Mouse (Mus musculus): Measurements from ENCODE around the gene Ccdc82.

- no peak for TF ChIP-seq GATA1 (IDR thresholded peaks at IDR 0.05; ENCODE audit: low read length)
- no peak for TF ChIP-seq TAL1 (IDR thresholded peaks at IDR 0.05; ENCODE audit: low read length)
Observed at GRCm38 (mm10) chr9:13314577-13315004, 67.8 kb downstream of the Ccdc82 start.

Measured in erythroblast, embryonic 14.5 days (primary cell).